Mouse (Mus musculus) fibroblast of lung, adult 2 months (primary cell): ENCODE data around the gene Tbc1d10a.

Experiments used
- DNase-seq: peaks from one replicate; pipeline ENCODE4 v3.0.0-alpha.2; 2011; ENCODE audit warnings: low read depth

Tbc1d10a gene

GRCm38 (mm10) chr11:4216248-4217000 is 29.8 kb downstream of the Tbc1d10a start:
- no peak for DNase-seq

- peak; percentile 87 for DNase-seq
These were observed 31.5 kb downstream of the Tbc1d10a start, which contains the start of gene Castor1 for GRCm38 (mm10) chr11:4217914-4218629. TSS of gene Castor1 (plus strand) at chr11:4218225.

GRCm38 (mm10) chr11:4218637-4219036 is 32.0 kb downstream of the Tbc1d10a start:
- DNase-seq, result no peak

GRCm38 (mm10) chr11:4219317-4219751 is 32.7 kb downstream of the Tbc1d10a start:
- peak; percentile 82 for DNase-seq

- no peak for DNase-seq
These were observed 33.3 kb downstream of the Tbc1d10a start for GRCm38 (mm10) chr11:4219908-4220307.

- no peak for DNase-seq
These were observed 34.1 kb downstream of the Tbc1d10a start for GRCm38 (mm10) chr11:4220443-4221400.

- no peak for DNase-seq
These were observed 35.7 kb downstream of the Tbc1d10a start for GRCm38 (mm10) chr11:4222046-4222950.

- DNase-seq, result no peak
These were observed 37.0 kb downstream of the Tbc1d10a start for GRCm38 (mm10) chr11:4223393-4224188.

- DNase-seq, result no peak
These were observed 37.6 kb downstream of the Tbc1d10a start for GRCm38 (mm10) chr11:4224223-4224622.

- DNase-seq, result no peak
These were observed 40.2 kb downstream of the Tbc1d10a start for GRCm38 (mm10) chr11:4226569-4227325.

- peak; percentile 62 for DNase-seq
These were observed 41.9 kb downstream of the Tbc1d10a start for GRCm38 (mm10) chr11:4228463-4228862.

GRCm38 (mm10) chr11:4229841-4230240 is 43.3 kb downstream of the Tbc1d10a start:
- DNase-seq, result no peak

- no peak for DNase-seq
These were observed 44.8 kb downstream of the Tbc1d10a start for GRCm38 (mm10) chr11:4231435-4231834.

GRCm38 (mm10) chr11:4232644-4233043 is 46.1 kb downstream of the Tbc1d10a start:
- no peak for DNase-seq

GRCm38 (mm10) chr11:4235052-4235655 is 48.6 kb downstream of the Tbc1d10a start:
- no peak for DNase-seq

- DNase-seq, result no peak
These were observed 49.3 kb downstream of the Tbc1d10a start, which contains the start of gene Osm for GRCm38 (mm10) chr11:4235665-4236545. TSS of gene Osm (plus strand) at chr11:4236420.

GRCm38 (mm10) chr11:4236546-4237067 is 50.0 kb downstream of the Tbc1d10a start:
- DNase-seq, result no peak
